In the genomic region with DNA sequence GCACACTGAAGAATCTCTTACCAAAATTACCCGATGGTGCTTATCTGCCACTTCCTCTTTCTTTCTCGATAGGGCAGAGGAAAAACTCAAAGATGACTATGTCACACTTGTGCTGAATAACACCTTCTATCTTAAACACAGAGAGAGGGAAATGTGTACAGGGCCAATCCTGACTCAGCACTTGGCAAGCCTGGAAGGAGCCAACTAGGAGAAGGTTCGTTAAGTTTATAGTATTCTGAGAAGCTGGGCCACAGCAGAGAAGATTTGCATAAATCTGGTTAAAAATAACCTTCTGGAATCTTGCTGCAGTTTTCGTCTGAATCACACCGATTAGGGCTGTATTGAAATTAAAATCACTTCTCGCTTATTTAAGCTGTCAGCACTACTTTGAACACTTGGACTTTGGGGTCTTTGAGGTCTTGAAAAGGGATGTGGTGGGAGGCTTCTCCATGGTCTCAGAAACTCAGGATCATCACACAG, we compare ENCODE assay signal across 11 mouse cellular contexts.
DNase-seq lines count a peak whose midpoint lies in the region; ATAC-seq and TF ChIP-seq lines count a peak whose summit lies in the region.
"Had no signal": no experiment of that assay in that cellular context is flagged by ENCODE, and none has a peak within 500 bp of the region (broad histone marks: within the 10 kb centered on the region; RNA-seq: fewer than 3 reads in every experiment).

No protein-coding gene starts in this region.

- 12% methylated on average over 6 of the region's 6 CpGs for WGBS in bone marrow, adult 2 months
- 61% methylated on average over 6 of the region's 6 CpGs for WGBS in stomach, postnatal 0 days
- 72% methylated on average over 6 of the region's 6 CpGs for WGBS in intestine, embryonic 15.5 days

- ATAC-seq in stomach, postnatal 0 days (ENCODE audit: low FRiP score, low TSS enrichment) = peak; percentile 68; the same call in 1 of the 2 replicates
- ATAC-seq in intestine, embryonic 15.5 days = no peak

- no peak for TF ChIP-seq EP300 in stomach, postnatal 0 days (optimal IDR thresholded peaks at IDR 0.05)

- no peak overlapping the region for H3K27ac ChIP-seq in left cerebral cortex, adult 2 months
- no peak overlapping the region for H3K27ac ChIP-seq in bone marrow, adult 2 months (ENCODE audit: control insufficient read depth, insufficient read depth, low read depth, low read length, poor library complexity)
- H3K27ac ChIP-seq in stomach, postnatal 0 days (replicated peaks) = no peak overlapping the region
- no peak overlapping the region for H3K27ac ChIP-seq in intestine, embryonic 15.5 days
- H3K27ac ChIP-seq: embryonic facial prominence, embryonic 12.5 days; heart, adult 2 months; macrophage had no signal

- H3K36me3 ChIP-seq in stomach, postnatal 0 days (ENCODE audit: control insufficient read depth, insufficient read depth, low read length) = no peaks in the 10 kb centered on the region
- no peaks in the 10 kb centered on the region for H3K36me3 ChIP-seq in intestine, embryonic 15.5 days
- H3K36me3 ChIP-seq: embryonic facial prominence, embryonic 12.5 days had no signal

- DNase-seq in left cerebral cortex, adult 2 months (ENCODE audit: extremely low spot score in 1 of 2, low spot score in 2 of 2) = peak; percentile 25 to 47
- no peak for DNase-seq in left cerebral cortex, adult 11 months (ENCODE audit: low spot score)
- peak; percentile 17 to 54 for DNase-seq in left cerebral cortex, adult 8-10 months (ENCODE audit: low spot score in 2 of 2)
- DNase-seq in stomach, postnatal 0 days (ENCODE audit: low spot score) = no peak
- DNase-seq in embryo, embryonic 11 days = no peak
- no peak for DNase-seq in spleen, adult 18-20 months

- TF ChIP-seq POLR2A in bone marrow, adult 2 months (IDR thresholded peaks at IDR 0.05; ENCODE audit: borderline replicate concordance, control insufficient read depth, low read depth, low read length) = no peak

- no peak for TF ChIP-seq CTCF in left cerebral cortex, adult 2 months (IDR thresholded peaks at IDR 0.05)
- TF ChIP-seq CTCF in bone marrow, adult 2 months (IDR thresholded peaks at IDR 0.05; ENCODE audit: control insufficient read depth, insufficient read depth, low read length) = no peak
- no peak for TF ChIP-seq CTCF in stomach, postnatal 0 days (IDR thresholded peaks at IDR 0.05; ENCODE audit: low read depth)

- H3K4me2 ChIP-seq in stomach, postnatal 0 days (replicated peaks; ENCODE audit: low read depth) = no peak overlapping the region
- no peak overlapping the region for H3K4me2 ChIP-seq in intestine, embryonic 15.5 days (replicated peaks)
- H3K4me2 ChIP-seq: embryonic facial prominence, embryonic 12.5 days had no signal

- H3K4me1 ChIP-seq in bone marrow, adult 2 months (ENCODE audit: control insufficient read depth, insufficient read depth, low read length) = peaks cover 1% of the 10 kb centered on the region; the same call in 1 of the 2 replicates
- H3K4me1 ChIP-seq in stomach, postnatal 0 days (replicated peaks; ENCODE audit: control insufficient read depth, insufficient read depth) = no peaks in the 10 kb centered on the region; the same call in 1 of the 2 replicates
- no peaks in the 10 kb centered on the region; the same call in 1 of the 2 replicates for H3K4me1 ChIP-seq in intestine, embryonic 15.5 days (replicated peaks)
- H3K4me1 ChIP-seq: embryonic facial prominence, embryonic 12.5 days had no signal

- no peaks in the 10 kb centered on the region for H3K9me3 ChIP-seq in stomach, postnatal 0 days (ENCODE audit: control insufficient read depth, low read length)
- no peaks in the 10 kb centered on the region for H3K9me3 ChIP-seq in intestine, embryonic 15.5 days
- H3K9me3 ChIP-seq: embryonic facial prominence, embryonic 12.5 days had no signal

- no peak overlapping the region for H3K9ac ChIP-seq in stomach, postnatal 0 days (ENCODE audit: low read length)
- H3K9ac ChIP-seq in intestine, embryonic 15.5 days = no peak overlapping the region
- H3K9ac ChIP-seq: embryonic facial prominence, embryonic 12.5 days had no signal

- no peaks in the 10 kb centered on the region for H3K27me3 ChIP-seq in stomach, postnatal 0 days (ENCODE audit: control insufficient read depth, insufficient read depth, low read length)
- H3K27me3 ChIP-seq in intestine, embryonic 15.5 days (replicated peaks) = no peaks in the 10 kb centered on the region
- H3K27me3 ChIP-seq: embryonic facial prominence, embryonic 12.5 days had no signal

- H3K4me3 ChIP-seq in left cerebral cortex, adult 2 months = no peak overlapping the region
- H3K4me3 ChIP-seq in bone marrow, adult 2 months (replicated peaks; ENCODE audit: control insufficient read depth, low read depth, low read length) = peak overlapping the region; percentile 28
- H3K4me3 ChIP-seq in stomach, postnatal 0 days (ENCODE audit: low read depth, low read length) = no peak overlapping the region
- no peak overlapping the region for H3K4me3 ChIP-seq in intestine, embryonic 15.5 days (replicated peaks)
- H3K4me3 ChIP-seq: embryonic facial prominence, embryonic 12.5 days; heart, adult 2 months had no signal

- intact Hi-C loops in left cerebral cortex, adult 2 months (cut with DNase I) = loop anchor here (1.0 kb wide), 1 partner anchor 54 kb away; no protein-coding TSS in a partner anchor

Comparison
In these comparisons a context has a peak if more than half of its experiments do, and no peak if none do; other contexts are left out.
1. DNase-seq: peak in left cerebral cortex, adult 2 months (2 of 2) and left cerebral cortex, adult 8-10 months (2 of 2); none in left cerebral cortex, adult 11 months (single experiment), stomach, postnatal 0 days (single experiment), embryo, embryonic 11 days (single experiment) and spleen, adult 18-20 months (0 of 2).